Mouse (Mus musculus): Measurements from ENCODE around the gene Treml2. TPM values are rescaled to one million over a fixed set of nuclear protein-coding genes. Genes with fewer than 3 reads are reported as not detected.

The Treml2 gene
- 8.9 and 11.9 TPM in 2 replicates for polyA plus RNA-seq (2015; fragmentation: Nextera tagmentation; extraction: Ambion mirVana)

- DNase-seq (ENCODE audit: low spot score): peak; percentile 45
These were observed at the start of gene Treml2 for GRCm38 (mm10) chr17:48299203-48299602. Treml2 (plus strand) TSS chr17:48299498.

- no peak for DNase-seq (ENCODE audit: low spot score)
These were observed 49.8 kb upstream of the Treml2 start for GRCm38 (mm10) chr17:48249501-48249900.

GRCm38 (mm10) chr17:48250631-48251030 is 48.7 kb upstream of the Treml2 start:
- no peak for DNase-seq (ENCODE audit: low spot score)

- no peak for DNase-seq (ENCODE audit: low spot score)
These were observed 42.7 kb upstream of the Treml2 start for GRCm38 (mm10) chr17:48256575-48256974.

- no peak for DNase-seq (ENCODE audit: low spot score)
These were observed 37.4 kb upstream of the Treml2 start for GRCm38 (mm10) chr17:48261868-48262267.

GRCm38 (mm10) chr17:48263741-48264362 is 35.4 kb upstream of the Treml2 start, which contains the start of gene Treml4:
Treml4 (plus strand) TSS chr17:48264295.
- DNase-seq (ENCODE audit: low spot score): no peak

GRCm38 (mm10) chr17:48264662-48265061 is 34.6 kb upstream of the Treml2 start:
- DNase-seq (ENCODE audit: low spot score): no peak

- DNase-seq (ENCODE audit: low spot score): no peak
These were observed 33.2 kb upstream of the Treml2 start for GRCm38 (mm10) chr17:48266138-48266537.

GRCm38 (mm10) chr17:48266610-48267304 is 32.5 kb upstream of the Treml2 start:
- no peak for DNase-seq (ENCODE audit: low spot score)

GRCm38 (mm10) chr17:48267591-48267990 is 31.7 kb upstream of the Treml2 start:
- DNase-seq (ENCODE audit: low spot score): no peak

GRCm38 (mm10) chr17:48268276-48268675 is 31.0 kb upstream of the Treml2 start:
- DNase-seq (ENCODE audit: low spot score): no peak

- DNase-seq (ENCODE audit: low spot score): no peak
These were observed 29.5 kb upstream of the Treml2 start for GRCm38 (mm10) chr17:48269833-48270232.

GRCm38 (mm10) chr17:48272158-48272557 is 27.1 kb upstream of the Treml2 start:
- DNase-seq (ENCODE audit: low spot score): no peak

GRCm38 (mm10) chr17:48272598-48272997 is 26.7 kb upstream of the Treml2 start:
- DNase-seq (ENCODE audit: low spot score): no peak

GRCm38 (mm10) chr17:48274098-48274497 is 25.2 kb upstream of the Treml2 start:
- no peak for DNase-seq (ENCODE audit: low spot score)

- peak; percentile 77 for DNase-seq (ENCODE audit: low spot score)
These were observed 24.4 kb upstream of the Treml2 start for GRCm38 (mm10) chr17:48274885-48275284.

- no peak for DNase-seq (ENCODE audit: low spot score)
These were observed 23.6 kb upstream of the Treml2 start for GRCm38 (mm10) chr17:48275736-48276135.

GRCm38 (mm10) chr17:48278381-48278780 is 20.9 kb upstream of the Treml2 start:
- no peak for DNase-seq (ENCODE audit: low spot score)

- DNase-seq (ENCODE audit: low spot score): no peak
These were observed 20.3 kb upstream of the Treml2 start for GRCm38 (mm10) chr17:48279002-48279401.

GRCm38 (mm10) chr17:48280943-48281738 is 18.2 kb upstream of the Treml2 start:
- DNase-seq (ENCODE audit: low spot score): peak; percentile 18

GRCm38 (mm10) chr17:48281739-48282085 is 17.6 kb upstream of the Treml2 start:
- peak; percentile 27 for DNase-seq (ENCODE audit: low spot score)

- peak; percentile 11 for DNase-seq (ENCODE audit: low spot score)
These were observed 12.5 kb upstream of the Treml2 start for GRCm38 (mm10) chr17:48286765-48287164.
